Mouse (Mus musculus) layer of hippocampus, adult 2 months (tissue): ENCODE results near the gene Srl. TPM values are rescaled to one million over a fixed set of nuclear protein-coding genes. Genes with fewer than 3 reads are reported as not detected.
A peak's percentile ranks its signal among the peaks of the same experiment; 100 is the strongest.

ENCODE experiments used
- DNase-seq, 2 experiments: peaks; one replicate each; pipeline ENCODE4 v3.0.0; 2022; ENCODE audit warnings: low spot score in 2 of 2
- H3K27ac ChIP-seq: fragments of 200-600 bp; 2 replicates; pipeline ENCODE4 v1.8.1; 2022
- H3K4me3 ChIP-seq: fragments of 200-600 bp; 2 replicates; pipeline ENCODE4 v1.8.1; 2022; ENCODE audit warnings: mild to moderate bottlenecking
- CTCF ChIP-seq: fragments of 200-600 bp; conservative IDR thresholded peaks from 2 replicates; pipeline ENCODE4 v1.8.1; 2022; ENCODE audit warnings: antibody characterized with exemption, mild to moderate bottlenecking, moderate library complexity
- total RNA-seq, 2 experiments: library from RNA; stranded (reverse); gene quantifications; 2 replicates each; pipeline ENCODE4 v1.2.3; 2021

Srl gene
- total RNA-seq, 2 experiments from 2014 or later, result 13.2 to 14.9 TPM

- TF ChIP-seq CTCF, result no peak
- Histone ChIP-seq H3K27ac (no peak overlapping the region), H3K4me3 (no peak overlapping the region)
- DNase-seq, result no peak
Measured at GRCm38 (mm10) chr16:4435371-4435770, 106.2 kb downstream of the Srl start.

GRCm38 (mm10) chr16:4431841-4432240 lies 109.8 kb downstream of the Srl start:
- H3K27ac ChIP-seq, result no peak overlapping the region
- TF ChIP-seq CTCF, result no peak
- no peak for DNase-seq
- no peak overlapping the region for H3K4me3 ChIP-seq

DNA sequence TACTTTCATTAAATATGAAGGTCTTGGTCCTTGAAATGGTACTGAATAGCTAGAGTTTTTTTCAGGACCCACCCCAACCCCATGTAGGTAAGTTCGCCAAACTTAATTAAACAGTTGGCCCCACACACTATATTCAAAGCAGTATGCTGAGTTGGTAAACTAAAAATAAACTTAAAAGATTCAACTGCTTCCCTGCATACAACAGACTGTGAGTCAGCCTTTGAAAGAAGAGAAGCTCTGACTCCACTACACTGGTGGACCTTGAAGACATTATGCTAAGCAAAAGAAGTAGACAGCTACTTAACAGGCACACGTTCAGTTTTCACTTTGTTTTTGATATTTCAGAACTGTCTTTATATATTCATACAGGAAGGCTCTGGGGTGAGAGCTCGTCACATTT lies 110.6 kb downstream of the Srl start:
- no peak overlapping the region for H3K27ac ChIP-seq
- no peak for DNase-seq
- no peak for TF ChIP-seq CTCF

DNA sequence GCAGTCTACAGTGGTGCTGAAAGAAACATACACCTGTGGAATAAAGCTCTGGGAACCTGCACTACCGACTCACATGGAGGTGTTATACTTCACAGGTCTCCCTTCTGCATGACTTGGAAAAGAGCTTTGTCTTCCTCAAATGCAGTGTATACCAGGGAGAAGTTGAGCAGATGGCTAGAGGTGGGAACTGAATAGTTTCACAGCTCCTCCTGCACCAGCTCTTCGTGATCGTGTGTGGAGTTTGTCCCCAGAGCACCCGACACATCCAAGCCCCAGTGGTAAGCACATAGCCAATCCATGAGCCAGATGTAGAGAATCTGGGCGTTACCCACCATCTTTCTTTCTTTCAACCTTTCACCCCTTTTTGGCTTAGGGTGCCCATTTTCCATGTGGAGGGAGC lies 111.4 kb downstream of the Srl start:
- no peak overlapping the region for H3K27ac ChIP-seq
- H3K4me3 ChIP-seq, result no peak overlapping the region
- TF ChIP-seq CTCF, result no peak
- peak in 1 of 2 experiments; percentile 25 for DNase-seq

More for the DNA sequence above, 110.6 kb downstream of the Srl start:
- no peak overlapping the region for H3K4me3 ChIP-seq

Other genes with a start within 250 kb of the Srl start
- gene Adcy9, start 121.3 kb downstream of the Srl start, total RNA-seq, result 100 to 1,000 TPM; 104 to 109 TPM
- 1 to 10 TPM; 5.3 to 6.8 TPM for gene Tfap4, start 18.0 kb upstream of the Srl start, total RNA-seq
- gene Glis2, start 52.9 kb upstream of the Srl start, total RNA-seq, result 10 to 100 TPM; 11.0 to 13.9 TPM
- 10 to 100 TPM; 72.3 to 75.2 TPM for gene Pam16, start 83.2 kb upstream of the Srl start, total RNA-seq
- 1 to 10 TPM; 5.7 to 6.2 TPM for gene Vasn, start 98.1 kb upstream of the Srl start, total RNA-seq
- 10 to 100 TPM; 61.2 to 65.4 TPM for gene Dnaja3, start 98.2 kb upstream of the Srl start, total RNA-seq
- 10 to 100 TPM; 85.6 to 93.4 TPM for gene Coro7, start 138.0 kb upstream of the Srl start, total RNA-seq
- 10 to 100 TPM; 16.8 to 17.4 TPM for gene Nmral1, start 177.5 kb upstream of the Srl start, total RNA-seq
- gene Hmox2, start 184.5 kb upstream of the Srl start, total RNA-seq, result 10 to 100 TPM; 91.8 to 92.0 TPM
- 100 to 1,000 TPM; 230 to 241 TPM for gene Cdip1, start 248.5 kb upstream of the Srl start, total RNA-seq